Comparison of ENCODE assay signal across 10 mouse cellular contexts in genomic region chr14:55119421-55120134, GRCm38 (mm10). TPM values are rescaled to one million over a fixed set of nuclear protein-coding genes. Genes with fewer than 3 reads are reported as not detected.
DNase-seq lines count a peak whose midpoint lies in the region; ATAC-seq and TF ChIP-seq lines count a peak whose summit lies in the region.
"Had no signal": no experiment of that assay in that cellular context is flagged by ENCODE, and none has a peak within 500 bp of the region (broad histone marks: within the 10 kb centered on the region; RNA-seq: fewer than 3 reads in every experiment).

No protein-coding gene starts in this region.

- peak; percentile 56 for TF ChIP-seq CTCF in left cerebral cortex, adult 2 months (IDR thresholded peaks at IDR 0.05)
- peak; percentile 77 for TF ChIP-seq CTCF in E14TG2a.4 (conservative IDR thresholded peaks at IDR 0.05; ENCODE audit: low read length)
- peak; percentile 28; the same call in 1 of the 2 replicates for TF ChIP-seq CTCF in G1E (IDR thresholded peaks at IDR 0.05; ENCODE audit: low read depth, low read length)

- ATAC-seq in G1E (ENCODE audit: extremely low read depth, insufficient number of reproducible peaks, low FRiP score, poor library complexity, severe bottlenecking), result no peak
- ATAC-seq: inflammation-experienced regulatory T-cells, adult 6 months had no signal

- H3K4me1 ChIP-seq in E14TG2a.4 (replicated peaks; ENCODE audit: low read depth, low read length), result peaks cover 28% of the 10 kb centered on the region
- no peaks in the 10 kb centered on the region for H3K4me1 ChIP-seq in G1E (ENCODE audit: insufficient read depth, low read depth, low read length)

- H3K27ac ChIP-seq in left cerebral cortex, adult 2 months, result peak overlapping the region; percentile 78
- H3K27ac ChIP-seq: heart, embryonic 13.5 days; limb, embryonic 13.5 days had no signal

- H3K9me3 ChIP-seq in E14TG2a.4 (ENCODE audit: low read length), result no peaks in the 10 kb centered on the region
- H3K9me3 ChIP-seq in G1E (replicated peaks), result peaks cover 3% of the 10 kb centered on the region; the same call in 1 of the 2 replicates
- H3K9me3 ChIP-seq: heart, embryonic 13.5 days; limb, embryonic 13.5 days had no signal

- no peak for DNase-seq in left cerebral cortex, adult 2 months (ENCODE audit: extremely low spot score in 1 of 2, low spot score in 2 of 2)
- DNase-seq in left cerebral cortex, postnatal 14 days (ENCODE audit: low spot score in 2 of 2), result no peak
- DNase-seq in G1E (ENCODE audit: low spot score), result no peak
- peak; percentile 39 to 41 for DNase-seq in cerebellum, postnatal 36 days
- no peak for DNase-seq in c-Kit-positive CD71-positive TER-119-positive erythroid progenitor cells, embryonic 14.5 days (ENCODE audit: low spot score)
- no peak for DNase-seq in embryo, embryonic 11 days

- intact Hi-C loops in left cerebral cortex, adult 2 months (cut with DNase I), result no loop called here
- intact Hi-C loops in left cerebral cortex, postnatal 14 days (cut with DNase I), result loop anchor here (5.0 kb wide), 1 partner anchor 43 kb away; no protein-coding TSS in a partner anchor

- no peak overlapping the region for H3K4me3 ChIP-seq in left cerebral cortex, adult 2 months
- H3K4me3 ChIP-seq in E14TG2a.4 (replicated peaks; ENCODE audit: low read length) (no peak overlapping the region), G1E (ENCODE audit: low read depth, low read length) (no peak overlapping the region)
- H3K4me3 ChIP-seq: heart, embryonic 13.5 days; limb, embryonic 13.5 days had no signal

- H3K27me3 ChIP-seq in E14TG2a.4 (ENCODE audit: insufficient read depth, low read length) (peaks cover 51% of the 10 kb centered on the region), G1E (ENCODE audit: insufficient read depth, low read length) (peaks cover 41% of the 10 kb centered on the region)

- H3K36me3 ChIP-seq in E14TG2a.4 (ENCODE audit: insufficient read depth, low read length) (no peaks in the 10 kb centered on the region), G1E (replicated peaks) (no peaks in the 10 kb centered on the region)
- H3K36me3 ChIP-seq: heart, embryonic 13.5 days; limb, embryonic 13.5 days had no signal

RNA-seq across cellular contexts. Expression of gene Jph4, which starts 2.8 kb away (rescaled TPM):
- 100 to 1,000 TPM; 300 to 347 TPM for total RNA-seq in left cerebral cortex, adult 2 months (2021)
- total RNA-seq in left cerebral cortex, postnatal 14 days (2021), result 100 to 1,000 TPM; 366 to 372 TPM
- total RNA-seq in G1E (2014; fragmentation: Nextera tagmentation) (not detected in 2 replicates), G1E (2017) (0.06 and 0.11 TPM in 2 replicates)
- not detected in 2 replicates for polyA plus RNA-seq in G1E (2012)
- polyA plus RNA-seq: inflammation-experienced regulatory T-cells, adult 6 months had no signal

RNA-seq across cellular contexts. Expression of gene Ap1g2, which starts 13.2 kb away (rescaled TPM):
- 1 to 10 TPM; 7.7 to 9.5 TPM for total RNA-seq in left cerebral cortex, adult 2 months (2021)
- total RNA-seq in left cerebral cortex, postnatal 14 days (2021), result 10 to 100 TPM; 10.4 to 12.3 TPM
- total RNA-seq in G1E (2014; fragmentation: Nextera tagmentation) (45.8 and 47.8 TPM in 2 replicates), G1E (2017) (17.1 and 31.8 TPM in 2 replicates)
- 16.0 and 21.8 TPM in 2 replicates for polyA plus RNA-seq in G1E (2012)

RNA-seq across cellular contexts. Expression of gene Thtpa, which starts 25.0 kb away (rescaled TPM):
- 10 to 100 TPM; 18.1 to 22.8 TPM for total RNA-seq in left cerebral cortex, adult 2 months (2021)
- total RNA-seq in left cerebral cortex, postnatal 14 days (2021), result 10 to 100 TPM; 26.7 to 28.1 TPM
- 15.2 and 17.1 TPM in 2 replicates for total RNA-seq in G1E (2014; fragmentation: Nextera tagmentation)
- total RNA-seq in G1E (2017), result 16.3 and 17.2 TPM in 2 replicates
- 2.6 and 3.7 TPM in 2 replicates for polyA plus RNA-seq in G1E (2012)

RNA-seq across cellular contexts. Expression of gene Zfhx2, which starts 27.5 kb away (rescaled TPM):
- 10 to 100 TPM; 47.0 to 61.6 TPM for total RNA-seq in left cerebral cortex, adult 2 months (2021)
- 10 to 100 TPM; 37.2 to 37.9 TPM for total RNA-seq in left cerebral cortex, postnatal 14 days (2021)
- total RNA-seq in G1E (2014; fragmentation: Nextera tagmentation) (7.9 and 8.6 TPM in 2 replicates), G1E (2017) (1.5 and 1.9 TPM in 2 replicates)
- 2.8 and 2.9 TPM in 2 replicates for polyA plus RNA-seq in G1E (2012)

Comparison
In these comparisons a context has a peak if more than half of its experiments do, and no peak if none do; other contexts are left out.
1. DNase-seq: peak in cerebellum, postnatal 36 days (2 of 2); none in left cerebral cortex, adult 2 months (0 of 2), left cerebral cortex, postnatal 14 days (0 of 2), G1E (single experiment), c-Kit-positive CD71-positive TER-119-positive erythroid progenitor cells, embryonic 14.5 days (single experiment) and embryo, embryonic 11 days (single experiment).
2. RNA of gene Jph4, which starts 2.8 kb away (total RNA-seq): 366 to 372 TPM in left cerebral cortex, postnatal 14 days and 300 to 347 TPM in left cerebral cortex, adult 2 months; 0.06 to 0.11 TPM in G1E; every median in the first group is over 100 times any median in the second.
3. Peak in every context shown above with its lines, with median percentiles within 50 percentile points of each other: CTCF ChIP-seq.